Mouse (Mus musculus) hindbrain, embryonic 10.5 days (tissue): ENCODE data around the gene Mxd1. TPM values are rescaled to one million over a fixed set of nuclear protein-coding genes. Genes with fewer than 3 reads are reported as not detected.
A peak's percentile ranks its signal among the peaks of the same experiment; 100 is the strongest.

Experiments used
- DNase-seq: peaks from one replicate; pipeline ENCODE4 v3.0.0-alpha.2; 2017; ENCODE audit warnings: low spot score
- H3K27ac ChIP-seq: fragments of 300-500 bp; sonication (generic); 2 replicates; pipeline ENCODE4 v1.5.1; 2016; ENCODE audit warnings: mild to moderate bottlenecking, moderate library complexity
- H3K27me3 ChIP-seq: fragments of 300-500 bp; sonication (generic); 2 replicates; pipeline ENCODE4 v1.6.1; 2016; ENCODE audit warnings: mild to moderate bottlenecking; ENCODE audit not compliant: poor library complexity, insufficient read depth, severe bottlenecking
- H3K36me3 ChIP-seq: fragments of 300-500 bp; sonication (generic); 2 replicates; pipeline ENCODE4 v1.6.1; 2016; ENCODE audit warnings: mild to moderate bottlenecking, moderate library complexity
- H3K4me1 ChIP-seq: fragments of 300-500 bp; sonication (generic); replicated peaks from 2 replicates; pipeline ENCODE4 v1.6.1; 2016; ENCODE audit warnings: mild to moderate bottlenecking
- H3K4me3 ChIP-seq: fragments of 300-500 bp; sonication (generic); 2 replicates; pipeline ENCODE4 v1.5.1; 2016; ENCODE audit warnings: mild to moderate bottlenecking, moderate library complexity
- H3K9me3 ChIP-seq: fragments of 300-500 bp; sonication (generic); 2 replicates; pipeline ENCODE4 v1.6.1; 2016; ENCODE audit warnings: mild to moderate bottlenecking, moderate library complexity
- WGBS: fragments of 180-500 bp; shearing (Covaris S2); methylation state at CpG from one replicate; pipeline ENCODE4 v1.1.7; 2016; 5-methylcytosine and 5-hydroxymethylcytosine counted together
- polyA plus RNA-seq: library from polyadenylated mRNA; unstranded; fragments of >200 nt; fragmentation: Nextera tagmentation; extraction: Ambion mirVana; gene quantifications from 2 replicates; pipeline ENCODE4 v1.2.1, GENCODE M21; 2016

The Mxd1 gene
- polyA plus RNA-seq, 1 experiment from 2014 or later, result 22.2 TPM

- Histone ChIP-seq H3K27ac (peak overlapping the region; percentile 78), H3K4me3 (peak overlapping the region; percentile 96), H3K36me3 (peaks cover 46% of the 10 kb centered on the region), H3K27me3 (no peaks in the 10 kb centered on the region), H3K9me3 (no peaks in the 10 kb centered on the region), H3K4me1 (peaks cover 19% of the 10 kb centered on the region)
- DNase-seq, result peak; percentile 100
- WGBS, result 1% methylated on average over 37 of the region's 37 CpGs
These were observed 323 bp upstream of the Mxd1 start for GRCm38 (mm10) chr6:86669240-86669727.

GRCm38 (mm10) chr6:86667061-86667460, 1.9 kb downstream of the Mxd1 start:
- no peak overlapping the region for H3K27ac ChIP-seq
- peaks cover 36% of the 10 kb centered on the region for H3K36me3 ChIP-seq
- no peaks in the 10 kb centered on the region for H3K9me3 ChIP-seq
- H3K27me3 ChIP-seq, result no peaks in the 10 kb centered on the region
- 93% methylated on average over 10 of the region's 10 CpGs for WGBS
- H3K4me1 ChIP-seq, result peaks cover 19% of the 10 kb centered on the region
- no peak overlapping the region for H3K4me3 ChIP-seq
- DNase-seq, result no peak

GRCm38 (mm10) chr6:86665560-86666307, 3.2 kb downstream of the Mxd1 start:
- Histone ChIP-seq H3K36me3 (peaks cover 40% of the 10 kb centered on the region), H3K4me3 (no peak overlapping the region), H3K9me3 (no peaks in the 10 kb centered on the region), H3K4me1 (peaks cover 19% of the 10 kb centered on the region), H3K27me3 (no peaks in the 10 kb centered on the region), H3K27ac (no peak overlapping the region)
- no peak for DNase-seq
- WGBS, result 87% methylated on average over 17 of the region's 17 CpGs

- H3K9me3 ChIP-seq, result no peaks in the 10 kb centered on the region
- 88% methylated on average over 5 of the region's 5 CpGs for WGBS
- DNase-seq, result no peak
- H3K36me3 ChIP-seq, result peaks cover 46% of the 10 kb centered on the region
- no peak overlapping the region for H3K4me3 ChIP-seq
- H3K4me1 ChIP-seq, result peaks cover 19% of the 10 kb centered on the region
- H3K27ac ChIP-seq, result no peak overlapping the region
- no peaks in the 10 kb centered on the region for H3K27me3 ChIP-seq
These were observed 3.9 kb downstream of the Mxd1 start for GRCm38 (mm10) chr6:86665076-86665475.

- no peaks in the 10 kb centered on the region for H3K9me3 ChIP-seq
- DNase-seq, result no peak
- H3K4me3 ChIP-seq, result no peak overlapping the region
- no peaks in the 10 kb centered on the region for H3K4me1 ChIP-seq
- 78% methylated on average over 9 of the region's 9 CpGs for WGBS
- H3K27me3 ChIP-seq, result no peaks in the 10 kb centered on the region
- H3K27ac ChIP-seq, result no peak overlapping the region
- H3K36me3 ChIP-seq, result peaks cover 58% of the 10 kb centered on the region
These were observed 8.6 kb downstream of the Mxd1 start for GRCm38 (mm10) chr6:86660161-86660877.

GRCm38 (mm10) chr6:86658501-86658900, 10.5 kb downstream of the Mxd1 start:
- H3K4me1 ChIP-seq, result no peaks in the 10 kb centered on the region
- H3K27ac ChIP-seq, result no peak overlapping the region
- no peaks in the 10 kb centered on the region for H3K27me3 ChIP-seq
- 90% methylated on average over 3 of the region's 3 CpGs for WGBS
- no peaks in the 10 kb centered on the region for H3K9me3 ChIP-seq
- H3K4me3 ChIP-seq, result no peak overlapping the region
- no peak for DNase-seq
- peaks cover 54% of the 10 kb centered on the region for H3K36me3 ChIP-seq

- Histone ChIP-seq H3K9me3 (no peaks in the 10 kb centered on the region), H3K4me1 (no peaks in the 10 kb centered on the region), H3K27ac (no peak overlapping the region), H3K27me3 (no peaks in the 10 kb centered on the region), H3K36me3 (peaks cover 63% of the 10 kb centered on the region), H3K4me3 (no peak overlapping the region)
- WGBS, result 81% methylated on average over 9 of the region's 9 CpGs
- DNase-seq, result no peak
These were observed 14.6 kb downstream of the Mxd1 start for GRCm38 (mm10) chr6:86654270-86654916.

- Histone ChIP-seq H3K27me3 (no peaks in the 10 kb centered on the region), H3K4me3 (no peak overlapping the region), H3K9me3 (no peaks in the 10 kb centered on the region), H3K4me1 (no peaks in the 10 kb centered on the region), H3K27ac (no peak overlapping the region), H3K36me3 (peaks cover 69% of the 10 kb centered on the region)
- DNase-seq, result no peak
- WGBS, result 92% methylated on average over 6 of the region's 6 CpGs
These were observed 15.9 kb downstream of the Mxd1 start for GRCm38 (mm10) chr6:86653026-86653425.

- H3K4me3 ChIP-seq, result no peak overlapping the region
- no peak overlapping the region for H3K27ac ChIP-seq
- no peak for DNase-seq
- no peaks in the 10 kb centered on the region for H3K4me1 ChIP-seq
- 86% methylated on average over 7 of the region's 7 CpGs for WGBS
- H3K27me3 ChIP-seq, result no peaks in the 10 kb centered on the region
- H3K36me3 ChIP-seq, result peaks cover 31% of the 10 kb centered on the region
- no peaks in the 10 kb centered on the region for H3K9me3 ChIP-seq
These were observed 22.8 kb downstream of the Mxd1 start for GRCm38 (mm10) chr6:86646143-86646542.

- Histone ChIP-seq H3K27ac (no peak overlapping the region), H3K4me1 (no peaks in the 10 kb centered on the region), H3K4me3 (no peak overlapping the region), H3K9me3 (no peaks in the 10 kb centered on the region), H3K27me3 (no peaks in the 10 kb centered on the region), H3K36me3 (peaks cover 25% of the 10 kb centered on the region)
- WGBS, result 76% methylated on average over 4 of the region's 4 CpGs
- no peak for DNase-seq
These were observed 23.4 kb downstream of the Mxd1 start for GRCm38 (mm10) chr6:86645551-86645950.

- H3K9me3 ChIP-seq, result no peaks in the 10 kb centered on the region
- 80% methylated on average over 3 of the region's 3 CpGs for WGBS
- no peak overlapping the region for H3K4me3 ChIP-seq
- no peak for DNase-seq
- no peaks in the 10 kb centered on the region for H3K4me1 ChIP-seq
- no peaks in the 10 kb centered on the region for H3K27me3 ChIP-seq
- peaks cover 19% of the 10 kb centered on the region for H3K36me3 ChIP-seq
- H3K27ac ChIP-seq, result no peak overlapping the region
These were observed 24.1 kb downstream of the Mxd1 start for GRCm38 (mm10) chr6:86644775-86645400.

GRCm38 (mm10) chr6:86641716-86642115, 27.2 kb downstream of the Mxd1 start:
- H3K9me3 ChIP-seq, result no peaks in the 10 kb centered on the region
- no peaks in the 10 kb centered on the region for H3K4me1 ChIP-seq
- WGBS, result 66% methylated on average over 8 of the region's 8 CpGs
- no peaks in the 10 kb centered on the region for H3K27me3 ChIP-seq
- DNase-seq, result no peak
- 0 out of 2 replicates have a peak overlapping the region, but pooled peaks have one; percentile 36 for H3K27ac ChIP-seq
- no peak overlapping the region for H3K4me3 ChIP-seq
- no peaks in the 10 kb centered on the region for H3K36me3 ChIP-seq
